Mouse (Mus musculus) liver, adult 2 months (tissue): Measurements from ENCODE around the gene Gm42906. TPM values are rescaled to one million over a fixed set of nuclear protein-coding genes. Genes with fewer than 3 reads are reported as not detected.

Source experiments
- DNase-seq: peaks from one replicate; pipeline ENCODE4 v3.0.0-alpha.2; 2011; ENCODE audit warnings: low read depth, low spot score; ENCODE audit errors: extremely low read depth
- H3K27ac ChIP-seq: fragments of 200-500 bp; replicated peaks from 2 replicates; pipeline ENCODE4 v1.5.1; 2012; ENCODE audit warnings: low read depth, mild to moderate bottlenecking, control low read depth, inconsistent platforms, low read length; ENCODE audit not compliant: insufficient read depth
- H3K27me3 ChIP-seq: fragments of 200-500 bp; 2 replicates; pipeline ENCODE4 v1.6.1; 2012; ENCODE audit warnings: mild to moderate bottlenecking, moderate library complexity, low read length, inconsistent platforms; ENCODE audit not compliant: control insufficient read depth, insufficient read depth
- H3K36me3 ChIP-seq: fragments of 200-500 bp; 2 replicates; pipeline ENCODE4 v1.6.1; 2012; ENCODE audit warnings: low read length, inconsistent platforms; ENCODE audit not compliant: control insufficient read depth, insufficient read depth
- H3K4me1 ChIP-seq: fragments of 200-500 bp; 2 replicates; pipeline ENCODE4 v1.6.1; 2011; ENCODE audit warnings: low read length; ENCODE audit not compliant: control insufficient read depth, insufficient read depth
- H3K4me3 ChIP-seq: fragments of 200-500 bp; 2 replicates; pipeline ENCODE4 v1.5.1; 2011; ENCODE audit warnings: low read depth, mild to moderate bottlenecking, control low read depth, low read length, moderate library complexity; ENCODE audit not compliant: insufficient read depth
- H3K79me2 ChIP-seq: fragments of 200-500 bp; 2 replicates; pipeline ENCODE4 v1.6.1; 2012; ENCODE audit warnings: inconsistent platforms, mild to moderate bottlenecking, low read length, moderate library complexity; ENCODE audit not compliant: control insufficient read depth, insufficient read depth
- H3K9ac ChIP-seq: fragments of 200-500 bp; 2 replicates; pipeline ENCODE4 v1.6.1; 2012; ENCODE audit warnings: low read depth, mild to moderate bottlenecking, control low read depth, inconsistent platforms, low read length
- CTCF ChIP-seq: fragments of 200-500 bp; IDR thresholded peaks from 2 replicates; pipeline ENCODE4 v1.5.1; 2011; ENCODE audit warnings: low read depth, low read length, control low read depth
- POLR2A ChIP-seq: fragments of 200-500 bp; IDR thresholded peaks from 2 replicates; pipeline ENCODE4 v1.6.1; 2011; ENCODE audit warnings: low read length, control low read depth; ENCODE audit not compliant: insufficient read depth; ENCODE audit errors: extremely low read depth
- WGBS: fragments of 180-500 bp; shearing (Covaris S2); methylation state at CpG from one replicate; pipeline ENCODE4 v1.1.7; 2018; 5-methylcytosine and 5-hydroxymethylcytosine counted together
- polyA plus RNA-seq: library from polyadenylated mRNA; depleted of rRNA; stranded (reverse); fragments of >200 nt; gene quantifications from 2 replicates; pipeline ENCODE4 v1.2.3, GENCODE M21; 2012
- total RNA-seq: library from RNA; depleted of rRNA; stranded (reverse); fragments of >200 nt; gene quantifications from 2 replicates; pipeline ENCODE4 v1.2.3, GENCODE M21; 2014

Gene Gm42906
- total and polyA plus RNA-seq, 2 experiments, result not detected

DNA sequence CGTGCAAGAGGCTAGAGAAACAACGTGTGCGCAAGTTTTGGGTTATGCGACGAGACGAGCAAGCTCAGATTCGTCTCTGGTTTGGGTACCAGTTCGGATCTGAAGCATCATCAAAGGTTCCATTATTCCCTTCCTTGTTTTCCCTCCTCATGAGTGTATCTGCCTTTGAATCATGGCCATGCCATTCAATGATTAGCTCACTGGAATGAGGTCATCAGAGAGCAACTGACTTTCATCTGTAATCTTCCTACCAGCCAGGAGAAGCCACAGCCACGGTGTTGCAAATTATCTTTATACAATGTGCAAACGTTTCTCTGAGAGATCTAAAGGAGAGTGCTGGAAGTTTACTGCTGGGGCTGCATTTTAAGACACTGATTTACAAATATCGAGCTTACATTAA, 240.6 kb downstream of the Gm42906 start:
- Histone ChIP-seq H3K4me1 (peaks cover 27% of the 10 kb centered on the region), H3K36me3 (no peaks in the 10 kb centered on the region), H3K4me3 (peak overlapping the region; percentile 28; the same call in 1 of the 2 replicates), H3K27ac (no peak overlapping the region), H3K27me3 (no peaks in the 10 kb centered on the region), H3K9ac (no peak overlapping the region), H3K79me2 (peaks cover 27% of the 10 kb centered on the region)
- TF ChIP-seq CTCF, result no peak
- 60% methylated on average over 11 of the region's 11 CpGs for WGBS
- DNase-seq, result peak; percentile 87

DNA sequence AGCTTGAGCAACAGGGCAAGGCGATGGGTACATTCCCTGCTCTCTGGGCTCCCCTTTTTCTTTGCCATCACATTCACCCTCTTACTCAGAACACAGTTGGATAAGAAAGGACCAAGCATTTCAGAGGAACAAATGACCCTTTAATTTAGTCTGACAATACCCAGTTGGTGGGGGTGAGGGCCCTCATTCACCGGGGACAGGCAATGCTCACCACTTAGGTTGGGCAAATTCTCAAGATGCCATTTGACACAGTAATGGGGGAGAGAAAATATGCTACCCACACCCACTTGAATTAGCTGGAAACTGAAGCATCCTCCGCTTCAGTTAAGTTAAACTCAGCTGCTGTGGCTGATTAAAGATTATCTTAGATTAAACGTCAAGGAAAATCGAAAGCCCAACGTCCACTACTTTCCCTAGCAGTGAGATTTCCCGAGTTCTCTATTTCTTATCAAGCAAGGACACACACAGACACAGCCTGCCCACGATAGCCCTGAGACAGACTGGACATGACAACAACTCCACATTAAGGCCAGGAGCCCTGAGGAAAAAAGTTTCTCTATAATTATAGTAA, 242.6 kb downstream of the Gm42906 start:
- 0 out of 2 replicates have a peak overlapping the region, but pooled peaks have one; percentile 27 for H3K27ac ChIP-seq
- no peak for TF ChIP-seq POLR2A
- TF ChIP-seq CTCF, result no peak
- peaks cover 38% of the 10 kb centered on the region for H3K79me2 ChIP-seq
- H3K4me3 ChIP-seq, result no peak overlapping the region
- peak; percentile 58 for DNase-seq
- H3K4me1 ChIP-seq, result peaks cover 29% of the 10 kb centered on the region
- H3K36me3 ChIP-seq, result no peaks in the 10 kb centered on the region
- no peaks in the 10 kb centered on the region for H3K27me3 ChIP-seq
- no peak overlapping the region for H3K9ac ChIP-seq
- WGBS, result 27% methylated on average over 8 of the region's 8 CpGs

DNA sequence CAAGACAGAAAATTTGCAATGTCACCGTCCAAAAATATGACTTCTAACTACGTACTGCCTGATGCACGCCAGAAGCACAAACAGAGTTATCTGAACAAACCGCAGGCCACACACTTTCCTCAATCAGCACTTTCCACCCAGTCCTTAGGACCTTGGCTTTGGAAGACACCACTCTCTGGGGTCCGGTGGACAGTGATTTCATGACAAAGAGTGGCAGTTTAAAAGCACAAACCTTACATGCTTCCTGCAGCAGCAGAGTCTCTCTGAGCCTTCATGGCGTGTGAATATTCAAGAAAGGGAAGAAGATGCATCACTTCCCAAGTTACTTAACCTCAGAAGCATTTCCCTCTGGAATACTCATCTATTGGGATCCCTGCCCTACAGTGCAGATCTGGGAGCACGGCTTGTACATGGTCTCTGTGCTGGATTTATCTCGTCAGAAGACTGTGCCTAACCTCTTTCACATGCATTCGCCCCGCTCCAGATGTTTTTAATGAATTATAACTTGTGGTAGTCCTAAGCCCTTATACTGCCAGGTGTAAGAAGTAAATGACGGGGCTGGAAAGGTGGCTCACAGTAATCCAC, 244.2 kb downstream of the Gm42906 start:
- no peak for TF ChIP-seq POLR2A
- TF ChIP-seq CTCF, result no peak
- no peaks in the 10 kb centered on the region for H3K36me3 ChIP-seq
- peak; percentile 51 for DNase-seq
- H3K27me3 ChIP-seq, result no peaks in the 10 kb centered on the region
- H3K9ac ChIP-seq, result 0 out of 2 replicates have a peak overlapping the region, but pooled peaks have one; percentile 41
- H3K27ac ChIP-seq, result peak overlapping the region; percentile 60
- no peak overlapping the region for H3K4me3 ChIP-seq
- 55% methylated on average over 11 of the region's 11 CpGs for WGBS
- peaks cover 50% of the 10 kb centered on the region for H3K79me2 ChIP-seq
- H3K4me1 ChIP-seq, result peaks cover 31% of the 10 kb centered on the region

DNA sequence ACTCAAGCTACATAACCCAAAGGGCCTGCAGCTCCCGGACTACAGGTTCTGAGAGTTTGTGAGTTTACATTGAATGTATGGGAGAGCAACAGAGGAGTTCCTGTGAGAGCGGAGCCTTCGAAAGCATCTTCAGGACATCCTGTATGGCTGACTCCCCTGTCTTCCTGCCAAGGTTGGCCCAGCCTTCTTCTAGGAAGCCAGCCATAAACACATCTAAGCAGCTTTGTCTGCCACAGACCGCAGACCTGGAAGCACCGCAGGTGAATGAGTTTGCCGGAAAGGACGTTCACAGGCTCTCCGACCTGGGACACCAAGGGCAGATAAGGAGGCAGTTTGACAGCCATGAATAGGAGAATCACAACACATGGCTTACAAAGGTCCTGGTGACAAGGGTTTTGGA, 246.7 kb downstream of the Gm42906 start:
- Histone ChIP-seq H3K36me3 (no peaks in the 10 kb centered on the region), H3K79me2 (peaks cover 50% of the 10 kb centered on the region), H3K4me1 (peaks cover 35% of the 10 kb centered on the region), H3K27ac (no peak overlapping the region), H3K27me3 (no peaks in the 10 kb centered on the region), H3K4me3 (no peak overlapping the region), H3K9ac (no peak overlapping the region)
- WGBS, result 87% methylated on average over 8 of the region's 8 CpGs
- no peak for DNase-seq
- TF ChIP-seq CTCF (no peak), POLR2A (no peak)

DNA sequence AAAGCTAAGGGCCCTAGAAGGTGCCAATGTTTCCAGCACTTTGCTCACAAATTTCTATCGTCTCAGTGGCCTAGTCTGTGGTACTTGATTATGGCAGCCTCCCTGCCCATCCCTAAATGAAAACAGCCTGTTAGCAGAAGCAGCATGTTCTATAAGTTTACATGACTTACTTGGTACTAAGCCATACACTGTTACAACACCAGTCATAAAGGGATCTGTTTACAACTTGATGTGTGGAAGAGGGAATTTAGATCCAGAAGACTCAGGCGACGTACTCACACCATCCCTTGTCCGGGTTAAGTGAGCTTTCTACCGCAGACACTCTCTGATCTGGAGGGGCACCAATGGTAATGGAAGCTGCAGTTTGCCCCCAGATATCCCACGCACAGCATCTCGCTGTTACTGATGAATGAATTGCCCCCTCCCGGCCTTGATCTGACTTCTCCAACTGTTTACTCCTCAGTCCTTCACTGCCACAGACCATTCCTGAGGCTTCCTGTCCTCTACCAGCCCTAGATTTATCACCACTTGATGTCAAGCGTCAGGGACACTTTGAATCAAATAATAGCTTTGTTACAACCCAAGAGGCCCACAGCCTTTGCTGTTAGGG, 247.7 kb downstream of the Gm42906 start:
- H3K4me1 ChIP-seq, result peaks cover 32% of the 10 kb centered on the region
- no peaks in the 10 kb centered on the region for H3K27me3 ChIP-seq
- H3K36me3 ChIP-seq, result no peaks in the 10 kb centered on the region
- no peak for DNase-seq
- peaks cover 43% of the 10 kb centered on the region for H3K79me2 ChIP-seq
- TF ChIP-seq CTCF (no peak), POLR2A (no peak)
- H3K9ac ChIP-seq, result no peak overlapping the region
- 91% methylated on average over 9 of the region's 9 CpGs for WGBS
- no peak overlapping the region for H3K27ac ChIP-seq
- H3K4me3 ChIP-seq, result no peak overlapping the region

DNA sequence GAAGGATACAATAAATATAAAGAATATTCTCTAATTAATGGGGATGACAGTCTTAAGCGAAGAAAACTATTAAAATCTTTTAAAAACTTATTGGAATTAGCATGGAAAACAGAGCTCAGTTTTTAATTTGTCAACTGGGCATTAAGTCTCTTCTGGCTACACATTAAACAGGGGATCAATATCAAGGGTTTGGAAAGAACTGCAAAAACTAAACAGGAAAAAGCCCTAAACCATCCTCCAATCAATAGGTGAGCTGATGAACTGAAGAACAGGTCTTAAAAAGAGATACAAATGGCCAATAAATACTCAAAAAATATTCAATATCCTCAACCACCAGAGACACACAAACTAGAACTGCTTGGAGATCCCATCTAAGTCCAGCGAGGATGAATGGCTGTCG, 250.8 kb downstream of the Gm42906 start:
- peak; percentile 95 for DNase-seq
- Histone ChIP-seq H3K79me2 (peaks cover 35% of the 10 kb centered on the region), H3K27me3 (no peaks in the 10 kb centered on the region), H3K27ac (peak overlapping the region; percentile 22), H3K36me3 (no peaks in the 10 kb centered on the region), H3K4me3 (no peak overlapping the region), H3K9ac (no peak overlapping the region), H3K4me1 (peaks cover 47% of the 10 kb centered on the region)
- TF ChIP-seq POLR2A, result no peak
- TF ChIP-seq CTCF, result no peak
- WGBS, result 31% methylated on average over 3 of the region's 3 CpGs
